Mouse (Mus musculus): ENCODE results near the gene Lyl1. TPM values are rescaled to one million over a fixed set of nuclear protein-coding genes. Genes with fewer than 3 reads are reported as not detected.

Gene Lyl1
- polyA plus RNA-seq, 1 experiment from 2014 or later: 12.5 TPM

DNA sequence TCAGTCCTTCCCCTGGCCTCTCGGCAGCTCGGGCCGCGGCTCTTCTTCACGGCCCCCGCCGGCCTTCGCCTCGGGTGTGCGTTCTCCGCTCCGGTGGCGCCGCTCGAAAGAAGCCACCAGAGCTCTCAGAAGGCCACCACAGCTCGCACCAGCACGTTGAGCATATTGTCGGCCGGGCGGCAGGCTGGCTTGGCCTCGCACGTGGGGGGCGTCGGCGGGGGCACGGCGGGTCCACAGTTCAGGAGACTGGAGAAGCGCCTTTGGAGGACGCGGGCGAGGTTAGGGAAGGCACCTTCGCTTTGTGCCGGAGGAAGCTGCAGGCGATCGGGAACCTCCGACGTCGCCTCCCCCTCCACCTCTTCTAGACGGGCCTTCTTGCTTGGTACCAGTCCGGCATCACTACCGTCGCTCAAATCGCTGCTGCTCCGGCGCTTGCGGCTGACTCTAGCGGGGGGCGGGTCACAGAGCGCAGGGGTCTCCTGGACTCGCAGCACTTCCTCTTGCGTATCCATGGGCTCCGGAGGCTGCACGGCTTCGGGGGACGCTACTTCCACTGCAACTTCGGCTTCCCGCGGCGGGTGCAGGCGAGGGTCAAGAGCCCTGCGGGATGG, 39.2 kb upstream of the Lyl1 start:
- Histone ChIP-seq H3K9ac (peak overlapping the region; percentile 93), H3K4me3 (ENCODE audit: low read depth, low read length) (peak overlapping the region; percentile 86), H3K9me3 (ENCODE audit: low read depth, low read length) (no peaks in the 10 kb centered on the region), H3K4me1 (ENCODE audit: insufficient read depth) (peaks cover 20% of the 10 kb centered on the region), H3K36me3 (ENCODE audit: insufficient read depth) (no peaks in the 10 kb centered on the region), H3K27me3 (ENCODE audit: insufficient read depth, low read length) (no peaks in the 10 kb centered on the region), H3K27ac (ENCODE audit: low read depth) (peak overlapping the region; percentile 97), H3K4me2 (peak overlapping the region; percentile 89)
- TF ChIP-seq CTCF (IDR thresholded peaks at IDR 0.05; ENCODE audit: low read depth): no peak
- DNase-seq (peak; percentile 62), ATAC-seq (ENCODE audit: insufficient read depth) (0 out of 2 replicates have a peak, but pooled peaks have one; percentile 4)
- under 1% methylated on average over 61 of the region's 61 CpGs for WGBS

GRCm38 (mm10) chr8:84662581-84663065, 38.6 kb upstream of the Lyl1 start, which contains the start of gene Ier2:
TSS of gene Ier2 (minus strand) at chr8:84662852.
- TF ChIP-seq CTCF (IDR thresholded peaks at IDR 0.05; ENCODE audit: low read depth): no peak
- DNase-seq (peak; percentile 99), ATAC-seq (ENCODE audit: insufficient read depth) (peak; percentile 67)
- Histone ChIP-seq H3K36me3 (ENCODE audit: insufficient read depth) (no peaks in the 10 kb centered on the region), H3K9ac (peak within 1 kb of the TSS; percentile 93), H3K9me3 (ENCODE audit: low read depth, low read length) (no peaks in the 10 kb centered on the region), H3K4me2 (peak within 1 kb of the TSS; percentile 89), H3K4me1 (ENCODE audit: insufficient read depth) (peaks cover 19% of the 10 kb centered on the region), H3K27me3 (ENCODE audit: insufficient read depth, low read length) (no peaks in the 10 kb centered on the region), H3K27ac (ENCODE audit: low read depth) (peak within 1 kb of the TSS; percentile 97), H3K4me3 (ENCODE audit: low read depth, low read length) (peak within 1 kb of the TSS; percentile 86)
- under 1% methylated on average over 27 of the region's 27 CpGs for WGBS

- H3K4me3 ChIP-seq (ENCODE audit: low read depth, low read length): peak overlapping the region; percentile 86
- H3K4me2 ChIP-seq: peak overlapping the region; percentile 89
- H3K27me3 ChIP-seq (ENCODE audit: insufficient read depth, low read length): no peaks in the 10 kb centered on the region
- peak overlapping the region; percentile 72 for H3K9ac ChIP-seq
- peaks cover 6% of the 10 kb centered on the region for H3K36me3 ChIP-seq (ENCODE audit: insufficient read depth)
- 3% methylated on average over 43 of the region's 43 CpGs for WGBS
- ATAC-seq (ENCODE audit: insufficient read depth) (peak; percentile 81), DNase-seq (peak; percentile 100)
- peak overlapping the region; percentile 97 for H3K27ac ChIP-seq (ENCODE audit: low read depth)
- no peak for TF ChIP-seq CTCF (IDR thresholded peaks at IDR 0.05; ENCODE audit: low read depth)
- H3K4me1 ChIP-seq (ENCODE audit: insufficient read depth): peaks cover 19% of the 10 kb centered on the region
- no peaks in the 10 kb centered on the region for H3K9me3 ChIP-seq (ENCODE audit: low read depth, low read length)
Measured at GRCm38 (mm10) chr8:84663483-84664327, 37.6 kb upstream of the Lyl1 start.

GRCm38 (mm10) chr8:84664566-84665384, 36.5 kb upstream of the Lyl1 start:
- Histone ChIP-seq H3K4me3 (ENCODE audit: low read depth, low read length) (peak overlapping the region; percentile 86), H3K4me1 (ENCODE audit: insufficient read depth) (peaks cover 14% of the 10 kb centered on the region), H3K27me3 (ENCODE audit: insufficient read depth, low read length) (no peaks in the 10 kb centered on the region), H3K9ac (peak overlapping the region; percentile 72), H3K36me3 (ENCODE audit: insufficient read depth) (peaks cover 11% of the 10 kb centered on the region), H3K9me3 (ENCODE audit: low read depth, low read length) (no peaks in the 10 kb centered on the region), H3K4me2 (peak overlapping the region; percentile 89), H3K27ac (ENCODE audit: low read depth) (peak overlapping the region; percentile 87)
- under 1% methylated on average over 29 of the region's 29 CpGs for WGBS
- TF ChIP-seq CTCF (IDR thresholded peaks at IDR 0.05; ENCODE audit: low read depth): peak; percentile 61
- DNase-seq (peak; percentile 88), ATAC-seq (ENCODE audit: insufficient read depth) (peak; percentile 12; the same call in 1 of the 2 replicates)

DNA sequence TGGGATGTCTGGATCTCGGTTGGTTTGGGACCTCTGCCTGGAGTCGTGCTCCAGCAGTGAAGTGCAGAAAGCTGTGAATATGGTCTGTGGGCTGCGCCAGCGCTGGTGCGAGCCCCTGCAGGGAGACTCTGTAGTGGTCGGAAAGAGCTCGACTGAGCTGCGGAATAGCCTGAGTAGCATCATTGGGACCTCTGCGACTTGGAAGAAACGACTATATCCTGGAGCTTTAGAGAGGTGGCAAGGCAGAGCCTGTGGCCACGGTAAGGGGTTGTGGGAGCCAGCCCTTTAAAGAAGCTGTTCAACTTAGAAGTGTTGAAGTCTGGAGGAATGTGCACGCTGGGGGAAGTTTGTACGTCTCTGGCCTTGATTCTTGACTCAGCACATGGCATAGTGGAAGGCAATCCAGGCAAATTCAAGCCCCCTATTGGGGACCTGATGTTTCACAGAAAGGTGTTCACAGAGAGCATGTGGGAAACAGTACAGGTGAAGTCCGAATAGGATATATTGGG, 35.8 kb upstream of the Lyl1 start:
- Histone ChIP-seq H3K9ac (peak overlapping the region; percentile 72), H3K27me3 (ENCODE audit: insufficient read depth, low read length) (no peaks in the 10 kb centered on the region), H3K27ac (ENCODE audit: low read depth) (peak overlapping the region; percentile 87), H3K4me3 (ENCODE audit: low read depth, low read length) (peak overlapping the region; percentile 86), H3K4me1 (ENCODE audit: insufficient read depth) (peaks cover 10% of the 10 kb centered on the region), H3K36me3 (ENCODE audit: insufficient read depth) (peaks cover 17% of the 10 kb centered on the region), H3K9me3 (ENCODE audit: low read depth, low read length) (no peaks in the 10 kb centered on the region), H3K4me2 (peak overlapping the region; percentile 89)
- ATAC-seq (ENCODE audit: insufficient read depth): 0 out of 2 replicates have a peak, but pooled peaks have one; percentile 2
- TF ChIP-seq CTCF (IDR thresholded peaks at IDR 0.05; ENCODE audit: low read depth): no peak
- WGBS: 1% methylated on average over 14 of the region's 14 CpGs
- DNase-seq: peak; percentile 68

DNA sequence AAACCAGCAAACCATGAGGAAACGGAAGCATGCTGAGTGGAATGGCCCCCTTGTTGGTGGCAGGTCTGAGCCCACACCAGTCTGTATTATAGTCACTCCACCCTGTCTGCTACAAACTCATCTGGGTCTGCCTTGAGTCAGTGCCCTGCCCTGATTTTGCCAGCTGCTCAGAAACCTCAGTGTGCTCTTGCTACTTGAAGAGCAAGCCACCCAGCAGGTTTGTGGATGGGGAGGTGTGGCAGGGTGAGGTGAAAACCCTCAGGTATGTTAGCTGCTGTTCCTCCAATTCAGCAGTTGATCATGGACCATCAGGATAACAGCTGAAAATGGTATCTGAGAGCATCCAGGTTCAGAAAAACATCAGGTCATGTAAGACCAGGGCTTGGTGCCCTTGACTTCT, 33.2 kb upstream of the Lyl1 start:
- H3K9ac ChIP-seq: no peak overlapping the region

More for the DNA sequence above, 33.2 kb upstream of the Lyl1 start:
- ATAC-seq (ENCODE audit: insufficient read depth): no peak
- H3K4me3 ChIP-seq (ENCODE audit: low read depth, low read length): no peak overlapping the region
- H3K27ac ChIP-seq (ENCODE audit: low read depth): no peak overlapping the region
- 58% methylated on average over 1 of the region's 1 CpGs for WGBS
- H3K27me3 ChIP-seq (ENCODE audit: insufficient read depth, low read length): no peaks in the 10 kb centered on the region
- peaks cover 41% of the 10 kb centered on the region for H3K36me3 ChIP-seq (ENCODE audit: insufficient read depth)
- no peak for TF ChIP-seq CTCF (IDR thresholded peaks at IDR 0.05; ENCODE audit: low read depth)
- no peak for DNase-seq
- no peaks in the 10 kb centered on the region for H3K9me3 ChIP-seq (ENCODE audit: low read depth, low read length)
- H3K4me1 ChIP-seq (ENCODE audit: insufficient read depth): peaks cover 7% of the 10 kb centered on the region
- H3K4me2 ChIP-seq: no peak overlapping the region
